Mouse (Mus musculus): ENCODE data around the gene Lmnb2. TPM values are rescaled to one million over a fixed set of nuclear protein-coding genes. Genes with fewer than 3 reads are reported as not detected.

Lmnb2 gene
- total and polyA plus RNA-seq, 3 experiments = 3.0 to 10.2 (median 4.8) TPM

- Histone ChIP-seq H3K36me3 (replicated peaks) (no peaks in the 10 kb centered on the region), H3K4me3 (ENCODE audit: low read depth, low read length) (no peak overlapping the region), H3K4me1 (ENCODE audit: insufficient read depth, low read depth, low read length) (peaks cover 5% of the 10 kb centered on the region; the same call in 1 of the 2 replicates), H3K27me3 (ENCODE audit: insufficient read depth, low read length) (peaks cover 45% of the 10 kb centered on the region), H3K9me3 (replicated peaks) (no peaks in the 10 kb centered on the region)
- DNase-seq (ENCODE audit: low spot score) (no peak), ATAC-seq (ENCODE audit: extremely low read depth, insufficient number of reproducible peaks, low FRiP score, poor library complexity, severe bottlenecking) (no peak)
- no peak for TF ChIP-seq POLR2AphosphoS5 (IDR thresholded peaks at IDR 0.05; ENCODE audit: insufficient replicate concordance, low read depth, low read length)
- peak; percentile 31; the same call in 1 of the 2 replicates for TF ChIP-seq CTCF (IDR thresholded peaks at IDR 0.05; ENCODE audit: low read depth, low read length)
- no peak for TF ChIP-seq GATA2 (IDR thresholded peaks at IDR 0.05; ENCODE audit: borderline replicate concordance, low read depth, low read length)
Measured at GRCm38 (mm10) chr10:80960551-80961508, 42.8 kb upstream of the Lmnb2 start.

DNA sequence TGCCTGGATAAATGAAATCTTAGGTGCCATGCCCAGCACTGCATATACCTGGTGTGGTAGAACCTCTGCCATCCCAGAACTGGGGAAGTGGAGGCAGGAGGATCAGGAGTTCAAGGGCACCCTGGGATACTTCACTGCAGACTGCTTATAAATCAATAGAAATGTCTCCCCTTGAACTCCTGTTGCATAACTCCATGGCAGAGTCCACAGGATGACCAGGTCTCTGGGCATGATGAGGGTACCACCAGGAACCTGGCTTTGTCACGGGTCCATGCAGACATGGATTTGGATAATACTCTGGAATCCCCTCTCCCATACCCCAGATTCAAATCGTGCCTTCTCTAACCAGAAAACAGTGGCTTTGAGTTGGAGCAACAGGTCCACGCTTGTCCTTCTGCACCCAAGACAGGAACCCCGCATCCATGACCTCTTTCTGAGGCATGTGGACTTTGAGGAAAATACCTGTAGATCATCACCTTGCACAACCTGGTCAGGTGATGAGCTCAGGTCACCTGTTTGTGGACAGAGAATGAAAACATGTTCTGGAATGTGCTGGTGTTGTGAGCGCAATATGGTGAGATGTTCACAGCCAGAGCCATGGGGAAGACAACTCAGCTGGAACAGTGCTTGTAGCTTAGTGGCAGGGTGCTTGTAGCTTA lies 41.1 kb upstream of the Lmnb2 start:
- Histone ChIP-seq H3K4me3 (ENCODE audit: low read depth, low read length) (no peak overlapping the region), H3K4me1 (ENCODE audit: insufficient read depth, low read depth, low read length) (peaks cover 12% of the 10 kb centered on the region), H3K27me3 (ENCODE audit: insufficient read depth, low read length) (peaks cover 46% of the 10 kb centered on the region), H3K36me3 (replicated peaks) (no peaks in the 10 kb centered on the region), H3K9me3 (replicated peaks) (no peaks in the 10 kb centered on the region)
- ATAC-seq (ENCODE audit: extremely low read depth, insufficient number of reproducible peaks, low FRiP score, poor library complexity, severe bottlenecking) (no peak), DNase-seq (ENCODE audit: low spot score) (no peak)
- no peak for TF ChIP-seq GATA1 (IDR thresholded peaks at IDR 0.05; ENCODE audit: borderline replicate concordance, low read length)
- no peak for TF ChIP-seq CTCF (IDR thresholded peaks at IDR 0.05; ENCODE audit: low read depth, low read length)

- ATAC-seq (ENCODE audit: extremely low read depth, insufficient number of reproducible peaks, low FRiP score, poor library complexity, severe bottlenecking) (no peak), DNase-seq (ENCODE audit: low spot score) (no peak)
Measured at GRCm38 (mm10) chr10:80957791-80958190, 39.7 kb upstream of the Lmnb2 start.

DNA sequence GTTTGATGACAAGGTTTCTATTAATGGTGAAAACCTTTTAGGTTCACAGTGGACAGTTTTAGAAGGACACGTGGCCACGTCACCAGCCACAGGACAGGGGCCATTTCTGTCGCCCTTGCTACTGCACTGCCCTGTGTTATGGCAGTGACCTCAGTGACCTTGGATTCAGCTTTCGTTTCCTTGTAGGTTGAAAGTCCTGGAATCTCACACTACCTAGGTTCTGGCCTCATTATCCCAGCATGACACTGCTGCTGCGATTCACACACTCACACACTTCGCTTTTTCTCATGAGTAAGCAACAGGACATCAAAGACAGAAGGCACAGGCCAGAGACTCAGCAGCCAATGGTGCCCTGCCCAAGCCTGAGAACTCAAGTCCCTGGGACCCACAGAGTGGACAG lies 38.9 kb upstream of the Lmnb2 start:
- no peaks in the 10 kb centered on the region for H3K36me3 ChIP-seq (replicated peaks)
- H3K9me3 ChIP-seq (replicated peaks) = no peaks in the 10 kb centered on the region
- no peak for ATAC-seq (ENCODE audit: extremely low read depth, insufficient number of reproducible peaks, low FRiP score, poor library complexity, severe bottlenecking)
- no peak overlapping the region for H3K4me3 ChIP-seq (ENCODE audit: low read depth, low read length)
- peaks cover 18% of the 10 kb centered on the region for H3K4me1 ChIP-seq (ENCODE audit: insufficient read depth, low read depth, low read length)
- H3K27me3 ChIP-seq (ENCODE audit: insufficient read depth, low read length) = peaks cover 41% of the 10 kb centered on the region
- TF ChIP-seq POLR2AphosphoS5 (IDR thresholded peaks at IDR 0.05; ENCODE audit: insufficient replicate concordance, low read depth, low read length) = no peak
- no peak for TF ChIP-seq CTCF (IDR thresholded peaks at IDR 0.05; ENCODE audit: low read depth, low read length)
- TF ChIP-seq TAL1 (conservative IDR thresholded peaks at IDR 0.05; ENCODE audit: low read depth, low read length) = no peak
- TF ChIP-seq GATA1 (IDR thresholded peaks at IDR 0.05; ENCODE audit: borderline replicate concordance, low read length) = no peak
- no peak for TF ChIP-seq GATA2 (IDR thresholded peaks at IDR 0.05; ENCODE audit: borderline replicate concordance, low read depth, low read length)
- no peak for DNase-seq (ENCODE audit: low spot score)

More at GRCm38 (mm10) chr10:80957791-80958190, 39.7 kb upstream of the Lmnb2 start:
- TF ChIP-seq CTCF (IDR thresholded peaks at IDR 0.05; ENCODE audit: low read depth, low read length) (no peak), POLR2AphosphoS5 (IDR thresholded peaks at IDR 0.05; ENCODE audit: insufficient replicate concordance, low read depth, low read length) (no peak), GATA1 (IDR thresholded peaks at IDR 0.05; ENCODE audit: borderline replicate concordance, low read length) (no peak), TAL1 (conservative IDR thresholded peaks at IDR 0.05; ENCODE audit: low read depth, low read length) (no peak), GATA2 (IDR thresholded peaks at IDR 0.05; ENCODE audit: borderline replicate concordance, low read depth, low read length) (no peak)
- Histone ChIP-seq H3K4me3 (ENCODE audit: low read depth, low read length) (no peak overlapping the region), H3K4me1 (ENCODE audit: insufficient read depth, low read depth, low read length) (peaks cover 13% of the 10 kb centered on the region), H3K27me3 (ENCODE audit: insufficient read depth, low read length) (peaks cover 41% of the 10 kb centered on the region), H3K36me3 (replicated peaks) (no peaks in the 10 kb centered on the region), H3K9me3 (replicated peaks) (no peaks in the 10 kb centered on the region)

- peaks cover 20% of the 10 kb centered on the region for H3K4me1 ChIP-seq (ENCODE audit: insufficient read depth, low read depth, low read length)
- H3K9me3 ChIP-seq (replicated peaks) = no peaks in the 10 kb centered on the region
- no peak overlapping the region for H3K4me3 ChIP-seq (ENCODE audit: low read depth, low read length)
- TF ChIP-seq GATA1 (IDR thresholded peaks at IDR 0.05; ENCODE audit: borderline replicate concordance, low read length) (no peak), CTCF (IDR thresholded peaks at IDR 0.05; ENCODE audit: low read depth, low read length) (no peak), GATA2 (IDR thresholded peaks at IDR 0.05; ENCODE audit: borderline replicate concordance, low read depth, low read length) (no peak), POLR2AphosphoS5 (IDR thresholded peaks at IDR 0.05; ENCODE audit: insufficient replicate concordance, low read depth, low read length) (no peak), TAL1 (conservative IDR thresholded peaks at IDR 0.05; ENCODE audit: low read depth, low read length) (no peak)
- ATAC-seq (ENCODE audit: extremely low read depth, insufficient number of reproducible peaks, low FRiP score, poor library complexity, severe bottlenecking) (no peak), DNase-seq (ENCODE audit: low spot score) (no peak)
- H3K27me3 ChIP-seq (ENCODE audit: insufficient read depth, low read length) = peaks cover 41% of the 10 kb centered on the region
- H3K36me3 ChIP-seq (replicated peaks) = no peaks in the 10 kb centered on the region
Measured at GRCm38 (mm10) chr10:80956385-80956784, 38.3 kb upstream of the Lmnb2 start.

- DNase-seq (ENCODE audit: low spot score) = peak; percentile 79
- Histone ChIP-seq H3K9me3 (replicated peaks) (no peaks in the 10 kb centered on the region), H3K4me1 (ENCODE audit: insufficient read depth, low read depth, low read length) (peaks cover 24% of the 10 kb centered on the region), H3K36me3 (replicated peaks) (no peaks in the 10 kb centered on the region), H3K27me3 (ENCODE audit: insufficient read depth, low read length) (peaks cover 40% of the 10 kb centered on the region), H3K4me3 (ENCODE audit: low read depth, low read length) (no peak overlapping the region)
- ATAC-seq (ENCODE audit: extremely low read depth, insufficient number of reproducible peaks, low FRiP score, poor library complexity, severe bottlenecking) = no peak
- peak; percentile 96 for TF ChIP-seq CTCF (IDR thresholded peaks at IDR 0.05; ENCODE audit: low read depth, low read length)
- TF ChIP-seq GATA1 (IDR thresholded peaks at IDR 0.05; ENCODE audit: borderline replicate concordance, low read length) = no peak
Measured at GRCm38 (mm10) chr10:80955536-80955935, 37.5 kb upstream of the Lmnb2 start.

Data from G1E (cell line).